Mouse (Mus musculus) left cerebral cortex, postnatal 4 days (tissue): ENCODE results near the gene Cdh23. TPM values are rescaled to one million over a fixed set of nuclear protein-coding genes. Genes with fewer than 3 reads are reported as not detected.
"Not testable (repeated sequence)": the region's sequence is repeated elsewhere in the genome, so short reads cannot be mapped to it uniquely, and the experiment has no call there.

Source experiments
- DNase-seq: peaks from one replicate; pipeline ENCODE4 v3.0.0-alpha.2; 2022
- intact Hi-C: fragments of 180-260 bp; cut with DNase I; formaldehyde crosslinking; loops from one replicate; pipeline ENCODE4 v1.15.1; 2025
- total RNA-seq, 2 experiments: library from RNA; stranded (reverse); gene quantifications; 2 replicates each; pipeline ENCODE4 v1.2.3; 2021

Gene Cdh23
- total RNA-seq, 2 experiments from 2014 or later = 1.3 to 1.8 TPM

GRCm38 (mm10) chr10:60712299-60712698 lies 16.0 kb upstream of the Cdh23 start:
- DNase-seq, intact Hi-C loops: not testable (repeated sequence)

- DNase-seq = no peak
- intact Hi-C loops = no loop called here
These were observed 12.5 kb upstream of the Cdh23 start for GRCm38 (mm10) chr10:60708837-60709236.

GRCm38 (mm10) chr10:60706268-60706667 lies 10.0 kb upstream of the Cdh23 start:
- DNase-seq = no peak
- intact Hi-C loops = no loop called here

- no peak for DNase-seq
- intact Hi-C loops = no loop called here
These were observed 8.8 kb upstream of the Cdh23 start for GRCm38 (mm10) chr10:60705134-60705533.

GRCm38 (mm10) chr10:60697775-60698174 lies 1.5 kb upstream of the Cdh23 start:
- intact Hi-C loops = no loop called here

GRCm38 (mm10) chr10:60696975-60697374 lies 685 bp upstream of the Cdh23 start:
- DNase-seq = peak; percentile 64
- intact Hi-C loops = no loop called here

More at GRCm38 (mm10) chr10:60697775-60698174, 1.5 kb upstream of the Cdh23 start:
- no peak for DNase-seq

- peak; percentile 43 for DNase-seq
- intact Hi-C loops = loop anchor here (5.0 kb wide), 1 partner anchor 280 kb away; no protein-coding TSS in a partner anchor
These were observed 4.5 kb downstream of the Cdh23 start for GRCm38 (mm10) chr10:60691671-60692390.

GRCm38 (mm10) chr10:60690960-60691359 lies 5.3 kb downstream of the Cdh23 start:
- no peak for DNase-seq
- intact Hi-C loops = loop anchor here (5.0 kb wide), 1 partner anchor 279 kb away; no protein-coding TSS in a partner anchor

GRCm38 (mm10) chr10:60689396-60689795 lies 6.9 kb downstream of the Cdh23 start:
- intact Hi-C loops = loop anchor here (5.0 to 10.0 kb wide), 2 partner anchors 155 to 267 kb away; no protein-coding TSS in a partner anchor
- no peak for DNase-seq

GRCm38 (mm10) chr10:60687011-60687776 lies 9.1 kb downstream of the Cdh23 start:
- DNase-seq = peak; percentile 62
- intact Hi-C loops = loop anchor here (5.0 to 10.0 kb wide), 2 partner anchors 152 to 265 kb away; no protein-coding TSS in a partner anchor

- DNase-seq = no peak
- intact Hi-C loops = loop anchor here (5.0 to 10.0 kb wide), 2 partner anchors 152 to 264 kb away; no protein-coding TSS in a partner anchor
These were observed 9.7 kb downstream of the Cdh23 start for GRCm38 (mm10) chr10:60686641-60686975.

GRCm38 (mm10) chr10:60685764-60686640 lies 10.3 kb downstream of the Cdh23 start:
- intact Hi-C loops = loop anchor here (5.0 to 10.0 kb wide), 2 partner anchors 151 to 264 kb away; no protein-coding TSS in a partner anchor

GRCm38 (mm10) chr10:60678926-60679325 lies 17.4 kb downstream of the Cdh23 start:
- intact Hi-C loops = no loop called here
- DNase-seq = no peak

More at GRCm38 (mm10) chr10:60685764-60686640, 10.3 kb downstream of the Cdh23 start:
- peak; percentile 13 for DNase-seq

GRCm38 (mm10) chr10:60677319-60677718 lies 19.0 kb downstream of the Cdh23 start:
- no peak for DNase-seq
- intact Hi-C loops = no loop called here

- intact Hi-C loops = no loop called here
- DNase-seq = no peak
These were observed 26.1 kb downstream of the Cdh23 start for GRCm38 (mm10) chr10:60670166-60670565.

- no peak for DNase-seq
- intact Hi-C loops = no loop called here
These were observed 27.7 kb downstream of the Cdh23 start for GRCm38 (mm10) chr10:60668591-60668990.

- DNase-seq = no peak
- intact Hi-C loops = no loop called here
These were observed 35.3 kb downstream of the Cdh23 start for GRCm38 (mm10) chr10:60660986-60661385.

GRCm38 (mm10) chr10:60659450-60660020 lies 36.8 kb downstream of the Cdh23 start:
- DNase-seq = no peak
- intact Hi-C loops = no loop called here

- no peak for DNase-seq
- intact Hi-C loops = no loop called here
These were observed 38.1 kb downstream of the Cdh23 start for GRCm38 (mm10) chr10:60658176-60658575.

- intact Hi-C loops = no loop called here
- no peak for DNase-seq
These were observed 42.6 kb downstream of the Cdh23 start for GRCm38 (mm10) chr10:60653675-60654074.
